8 mouse cellular contexts compared by ENCODE assay signal in genomic region chr5:130255017-130255720, GRCm38 (mm10). TPM values are rescaled to one million over a fixed set of nuclear protein-coding genes. Genes with fewer than 3 reads are reported as not detected.
A peak's percentile ranks its signal among the peaks of the same experiment; 100 is the strongest.
DNase-seq lines count a peak whose midpoint lies in the region; ATAC-seq lines count a peak whose summit lies in the region.

Sbds (minus strand) TSS chr5:130255530.
Tyw1 (plus strand) TSS chr5:130255619.

- H3K9ac ChIP-seq in intestine, embryonic 14.5 days (ENCODE audit: low read length) = peak within 1 kb of the TSS; percentile 86

- H3K27ac ChIP-seq in intestine, embryonic 14.5 days (ENCODE audit: low read depth) = peak within 1 kb of the TSS; percentile 85

- under 1% methylated on average over 52 of the region's 52 CpGs for WGBS in intestine, embryonic 14.5 days

- no peaks in the 10 kb centered on the region for H3K27me3 ChIP-seq in intestine, embryonic 14.5 days (replicated peaks; ENCODE audit: control insufficient read depth, insufficient read depth, low read length)

- peaks cover 37% of the 10 kb centered on the region for H3K36me3 ChIP-seq in intestine, embryonic 14.5 days (ENCODE audit: control insufficient read depth, insufficient read depth, low read length)

- H3K4me3 ChIP-seq in intestine, embryonic 14.5 days (ENCODE audit: low read depth, low read length) = peak within 1 kb of the TSS; percentile 62

- intact Hi-C loops in left cerebral cortex, postnatal 14 days (cut with DNase I) = loop anchor here (10.0 kb wide), 1 partner anchor 230 kb away; the partner anchor contains the start of genes Asl and Crcp

- peak; percentile 87 for ATAC-seq in intestine, embryonic 14.5 days (replicated peaks; ENCODE audit: low FRiP score, low TSS enrichment, low read depth)

- peak within 1 kb of the TSS; percentile 80 for H3K4me2 ChIP-seq in intestine, embryonic 14.5 days (ENCODE audit: low read length)

- peaks cover 8% of the 10 kb centered on the region; the same call in 1 of the 2 replicates for H3K4me1 ChIP-seq in intestine, embryonic 14.5 days (replicated peaks; ENCODE audit: control insufficient read depth, insufficient read depth, low read length)

- DNase-seq in adrenal gland, adult 18-20 months (ENCODE audit: low spot score in 2 of 2) = peak; percentile 93 to 95
- peak; percentile 99 for DNase-seq in embryo, embryonic 11 days
- peak; percentile 96 for DNase-seq in gastrocnemius, postnatal 25 days
- DNase-seq in intestine, embryonic 14.5 days (ENCODE audit: low spot score) = peak; percentile 98
- peak; percentile 99 for DNase-seq in left cerebral cortex, postnatal 14 days (ENCODE audit: low spot score in 2 of 2)
- DNase-seq in mesoderm, embryonic 11.5 days (ENCODE audit: low read depth, low spot score) = peak; percentile 99
- DNase-seq in right cerebral cortex, postnatal 36 days (ENCODE audit: low spot score in 2 of 2) = peak; percentile 98 to 99
- peak; percentile 97 for DNase-seq in yolk sac, embryonic 10.5 days (ENCODE audit: low spot score)

- H3K9me3 ChIP-seq in intestine, embryonic 14.5 days (ENCODE audit: control insufficient read depth, low read length) = no peaks in the 10 kb centered on the region

RNA-seq across cellular contexts. Expression of gene Sbds, which starts in this region (rescaled TPM):
- 100 to 1,000 TPM; 119 to 126 TPM for total RNA-seq in adrenal gland, adult 18-20 months (2021)
- total RNA-seq in gastrocnemius, postnatal 25 days (2021) = 10 to 100 TPM; 25.5 to 25.6 TPM
- polyA plus RNA-seq in intestine, embryonic 14.5 days (2014; fragmentation: Nextera tagmentation; extraction: Ambion mirVana) = 60.3 and 60.5 TPM in 2 replicates
- 10 to 100 TPM; 61.0 to 61.4 TPM for total RNA-seq in left cerebral cortex, postnatal 14 days (2021)

RNA-seq across cellular contexts. Expression of gene Tyw1, which starts in this region (rescaled TPM):
- total RNA-seq in adrenal gland, adult 18-20 months (2021) = 10 to 100 TPM; 21.1 to 27.8 TPM
- total RNA-seq in gastrocnemius, postnatal 25 days (2021) = 1 to 10 TPM; 8.7 to 8.8 TPM
- polyA plus RNA-seq in intestine, embryonic 14.5 days (2014; fragmentation: Nextera tagmentation; extraction: Ambion mirVana) = 31.5 and 32.4 TPM in 2 replicates
- total RNA-seq in left cerebral cortex, postnatal 14 days (2021) = 10 to 100 TPM; 15.2 to 17.2 TPM

Comparison
In these comparisons a context has a peak if more than half of its experiments do, and no peak if none do; other contexts are left out.
1. Peak in every context shown above with its lines: DNase-seq, ATAC-seq, H3K4me3 ChIP-seq and H3K27ac ChIP-seq.